Mouse (Mus musculus): ENCODE measurements around the gene Med16.

Gene Med16

DNA sequence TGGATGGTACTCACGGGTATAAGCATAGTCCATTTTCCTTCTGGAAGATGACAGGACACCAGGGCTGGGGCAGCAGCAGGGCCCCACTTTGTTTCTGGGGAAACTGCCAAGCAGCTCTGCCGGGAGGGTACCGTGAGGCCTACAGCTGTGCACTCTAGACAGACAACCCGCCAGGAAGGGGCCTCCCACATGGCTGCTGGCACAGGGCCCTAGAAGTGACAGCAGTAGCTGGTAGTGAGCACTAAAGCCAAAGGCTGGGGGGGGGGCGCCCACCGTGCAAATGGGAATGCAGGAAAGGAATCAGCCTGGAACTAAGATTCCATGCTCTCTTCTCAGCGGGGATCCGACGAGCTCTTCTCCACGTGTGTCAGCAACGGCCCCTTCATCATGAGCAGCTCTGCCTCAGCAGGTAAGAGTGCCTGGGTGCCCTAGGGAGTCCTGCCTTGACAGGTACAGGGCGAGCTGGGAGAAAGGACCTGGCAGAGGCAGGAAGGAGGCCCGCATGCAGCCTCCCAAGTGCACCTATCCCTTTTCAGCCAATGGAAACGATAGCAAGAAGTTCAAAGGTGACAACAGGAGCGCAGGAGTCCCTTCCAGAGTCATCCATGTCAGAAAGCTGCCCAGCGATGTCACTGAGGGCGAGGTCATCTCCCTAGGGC is 50.2 kb downstream of the Med16 start:
- peak; percentile 88 for DNase-seq

DNA sequence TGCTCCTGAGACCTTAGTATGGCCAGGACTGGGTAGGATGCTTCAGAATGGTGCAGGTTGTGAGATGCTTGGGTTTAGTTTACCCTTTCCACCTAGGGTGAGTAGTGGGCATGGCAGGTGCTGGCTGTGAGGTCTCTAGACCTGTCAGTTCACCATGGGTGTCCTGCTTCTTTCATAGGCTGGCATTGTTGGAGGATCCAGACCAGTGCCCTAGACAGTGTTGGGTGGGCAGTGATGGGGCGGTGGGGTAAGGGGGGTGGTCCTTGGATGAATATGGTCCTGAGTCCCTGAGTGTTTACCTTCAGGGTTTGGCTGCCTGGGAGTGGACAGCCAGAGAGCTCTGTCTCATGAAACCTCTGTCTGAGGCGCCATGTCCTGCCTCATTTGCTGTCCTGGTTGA is 50.8 kb downstream of the Med16 start:
- DNase-seq, result no peak

- peak; percentile 91 for DNase-seq
Observed at GRCm38 (mm10) chr10:79857452-79857811, 51.3 kb downstream of the Med16 start.

GRCm38 (mm10) chr10:79856704-79857451 is 51.8 kb downstream of the Med16 start:
- DNase-seq, result no peak

DNA sequence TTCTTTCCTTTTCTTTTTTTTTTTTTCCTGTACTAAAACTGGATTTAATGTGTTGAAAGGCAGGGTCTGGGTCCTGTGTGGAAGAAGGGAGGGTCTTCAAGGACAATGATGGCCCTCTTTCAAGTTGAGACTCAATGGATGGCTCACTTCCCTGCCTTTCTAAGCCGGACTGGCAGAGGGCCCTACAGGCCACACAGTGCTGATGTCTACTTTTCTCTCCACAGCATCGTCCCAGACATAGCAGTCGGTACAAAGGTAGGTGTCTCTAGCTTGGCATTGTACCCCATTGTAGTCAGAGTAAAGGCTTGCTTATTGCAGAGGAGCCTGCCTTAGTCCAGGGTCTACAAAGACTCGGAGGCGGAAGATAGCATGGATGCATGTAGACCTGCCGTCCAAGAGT is 52.4 kb downstream of the Med16 start:
- DNase-seq, result no peak

GRCm38 (mm10) chr10:79855558-79856184 is 53.1 kb downstream of the Med16 start:
- peak; percentile 91 for DNase-seq

GRCm38 (mm10) chr10:79854801-79855541 is 53.8 kb downstream of the Med16 start:
- DNase-seq, result peak; percentile 82

GRCm38 (mm10) chr10:79853860-79854795 is 54.6 kb downstream of the Med16 start, which contains the start of gene Ptbp1:
Gene Ptbp1 (plus strand): TSS chr10:79854427.
- DNase-seq, result peak; percentile 100

DNA sequence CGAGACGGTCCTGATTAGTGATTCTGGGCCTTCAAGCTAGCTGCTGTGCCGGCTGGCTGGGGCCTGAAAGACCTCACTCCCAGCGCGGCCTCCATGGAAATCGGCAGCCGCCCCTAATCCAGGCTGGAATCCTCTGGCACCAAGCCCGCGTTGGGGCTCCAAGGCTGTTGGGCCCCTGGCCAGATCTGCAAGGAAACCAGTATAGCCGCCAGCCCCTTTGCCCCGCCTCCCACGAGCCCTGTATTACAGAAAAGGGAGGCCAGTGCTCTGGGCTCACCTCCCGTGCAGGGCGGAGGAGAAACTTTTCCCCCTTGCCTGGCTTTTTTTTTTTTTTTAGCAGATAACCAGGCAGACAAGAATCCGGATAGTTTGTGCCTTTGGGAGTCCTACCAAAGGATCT is 55.3 kb downstream of the Med16 start:
- peak; percentile 99 for DNase-seq

GRCm38 (mm10) chr10:79852827-79853226 is 55.9 kb downstream of the Med16 start:
- no peak for DNase-seq

GRCm38 (mm10) chr10:79852107-79852789 is 56.5 kb downstream of the Med16 start:
- peak; percentile 82 for DNase-seq

- no peak for DNase-seq
Observed at GRCm38 (mm10) chr10:79851653-79852052, 57.1 kb downstream of the Med16 start.

- DNase-seq, result no peak
Observed at GRCm38 (mm10) chr10:79849941-79850628, 58.6 kb downstream of the Med16 start.

DNA sequence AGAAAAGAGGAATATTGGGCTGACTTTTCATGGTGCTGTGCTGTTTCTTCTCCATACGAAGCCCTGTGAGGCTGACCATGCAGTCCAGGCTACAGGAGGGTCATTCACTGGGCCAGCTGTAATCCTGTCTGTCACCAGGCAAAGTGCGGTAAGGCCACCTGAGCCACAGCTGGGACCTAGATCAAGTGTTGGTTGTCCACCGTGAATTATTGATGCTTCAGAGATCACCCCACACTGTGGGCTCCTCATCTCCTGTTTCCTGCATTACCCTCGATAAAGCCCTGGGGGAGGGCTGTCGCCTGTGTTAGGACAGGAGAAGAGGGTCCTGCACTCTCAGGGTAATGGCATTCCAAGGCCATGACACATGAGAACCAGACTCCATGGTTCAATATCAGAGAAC is 62.2 kb downstream of the Med16 start:
- no peak for DNase-seq
